Mouse (Mus musculus) fat pad, adult 2 months (tissue): Measurements from ENCODE around the gene Mapk1ip1l.

Experiments used
- DNase-seq: peaks from one replicate; pipeline ENCODE4 v3.0.0-alpha.2; 2011; ENCODE audit warnings: low read depth, low spot score; ENCODE audit errors: extremely low read depth

Gene Mapk1ip1l

GRCm38 (mm10) chr14:47297785-47298407 lies at the start of gene Mapk1ip1l:
TSS of gene Mapk1ip1l (plus strand) at chr14:47298266.
- no peak for DNase-seq

- no peak for DNase-seq
Observed at GRCm38 (mm10) chr14:47249839-47250238, 48.2 kb upstream of the Mapk1ip1l start.

GRCm38 (mm10) chr14:47264866-47265265 lies 33.2 kb upstream of the Mapk1ip1l start:
- no peak for DNase-seq

- no peak for DNase-seq
Observed at GRCm38 (mm10) chr14:47265829-47266228, 32.2 kb upstream of the Mapk1ip1l start.

GRCm38 (mm10) chr14:47269056-47269455 lies 29.0 kb upstream of the Mapk1ip1l start:
- no peak for DNase-seq

- no peak for DNase-seq
Observed at GRCm38 (mm10) chr14:47269706-47270105, 28.4 kb upstream of the Mapk1ip1l start.

- no peak for DNase-seq
Observed at GRCm38 (mm10) chr14:47273751-47274150, 24.3 kb upstream of the Mapk1ip1l start.

- DNase-seq: no peak
Observed at GRCm38 (mm10) chr14:47275417-47275816, 22.6 kb upstream of the Mapk1ip1l start.

GRCm38 (mm10) chr14:47276036-47276603 lies 21.9 kb upstream of the Mapk1ip1l start:
- no peak for DNase-seq

GRCm38 (mm10) chr14:47276637-47277393 lies 21.3 kb upstream of the Mapk1ip1l start, which contains the start of the genes Wdhd1 and Socs4:
TSS of gene Wdhd1 (minus strand) at chr14:47276857.
TSS of gene Socs4 (plus strand) at chr14:47276931.
- no peak for DNase-seq

GRCm38 (mm10) chr14:47279058-47279457 lies 19.0 kb upstream of the Mapk1ip1l start:
- no peak for DNase-seq

GRCm38 (mm10) chr14:47281535-47281934 lies 16.5 kb upstream of the Mapk1ip1l start:
- no peak for DNase-seq

GRCm38 (mm10) chr14:47283568-47283967 lies 14.5 kb upstream of the Mapk1ip1l start:
- no peak for DNase-seq

- no peak for DNase-seq
Observed at GRCm38 (mm10) chr14:47285271-47285670, 12.8 kb upstream of the Mapk1ip1l start.

GRCm38 (mm10) chr14:47286215-47286614 lies 11.9 kb upstream of the Mapk1ip1l start:
- DNase-seq: no peak

GRCm38 (mm10) chr14:47287021-47287420 lies 11.0 kb upstream of the Mapk1ip1l start:
- DNase-seq: no peak

GRCm38 (mm10) chr14:47291772-47292171 lies 6.3 kb upstream of the Mapk1ip1l start:
- no peak for DNase-seq

- DNase-seq: no peak
Observed at GRCm38 (mm10) chr14:47294136-47294535, 3.9 kb upstream of the Mapk1ip1l start.

GRCm38 (mm10) chr14:47296232-47296631 lies 1.8 kb upstream of the Mapk1ip1l start:
- DNase-seq: no peak

- no peak for DNase-seq
Observed at GRCm38 (mm10) chr14:47298408-47298792, 334 bp downstream of the Mapk1ip1l start.

- DNase-seq: no peak
Observed at GRCm38 (mm10) chr14:47298819-47299261, 774 bp downstream of the Mapk1ip1l start.
